Mouse (Mus musculus): ENCODE measurements around the gene Npas2. TPM values are rescaled to one million over a fixed set of nuclear protein-coding genes. Genes with fewer than 3 reads are reported as not detected.
A peak's percentile ranks its signal among the peaks of the same experiment; 100 is the strongest.

Npas2 gene
- polyA plus RNA-seq, 1 experiment from 2014 or later: 0.78 TPM

GRCm38 (mm10) chr1:39376726-39377240, 183.3 kb downstream of the Npas2 start:
- Histone ChIP-seq H3K36me3 (peaks cover 56% of the 10 kb centered on the region), H3K27ac (ENCODE audit: poor library complexity, severe bottlenecking) (no peak overlapping the region), H3K9me3 (replicated peaks) (no peaks in the 10 kb centered on the region), H3K9ac (no peak overlapping the region), H3K4me3 (no peak overlapping the region), H3K4me1 (replicated peaks) (peaks cover 6% of the 10 kb centered on the region; the same call in 1 of the 2 replicates), H3K4me2 (no peak overlapping the region), H3K27me3 (replicated peaks) (no peaks in the 10 kb centered on the region)
- 93% methylated on average over 9 of the region's 9 CpGs for WGBS
- no peak for ATAC-seq (ENCODE audit: insufficient number of reproducible peaks, low FRiP score)

- Histone ChIP-seq H3K4me1 (replicated peaks) (peaks cover 6% of the 10 kb centered on the region; the same call in 1 of the 2 replicates), H3K9ac (no peak overlapping the region), H3K27ac (ENCODE audit: poor library complexity, severe bottlenecking) (no peak overlapping the region), H3K36me3 (peaks cover 39% of the 10 kb centered on the region), H3K4me3 (no peak overlapping the region), H3K9me3 (replicated peaks) (no peaks in the 10 kb centered on the region), H3K27me3 (replicated peaks) (no peaks in the 10 kb centered on the region), H3K4me2 (no peak overlapping the region)
- no peak for ATAC-seq (ENCODE audit: insufficient number of reproducible peaks, low FRiP score)
- 84% methylated on average over 1 of the region's 1 CpGs for WGBS
Observed at GRCm38 (mm10) chr1:39378540-39378939, 185.0 kb downstream of the Npas2 start.

GRCm38 (mm10) chr1:39379021-39379420, 185.5 kb downstream of the Npas2 start:
- H3K27ac ChIP-seq (ENCODE audit: poor library complexity, severe bottlenecking): no peak overlapping the region
- no peak overlapping the region for H3K4me3 ChIP-seq
- ATAC-seq (ENCODE audit: insufficient number of reproducible peaks, low FRiP score): peak; percentile 38; the same call in 1 of the 2 replicates
- H3K36me3 ChIP-seq: peaks cover 36% of the 10 kb centered on the region
- 41% methylated on average over 5 of the region's 5 CpGs for WGBS
- H3K27me3 ChIP-seq (replicated peaks): no peaks in the 10 kb centered on the region
- no peak overlapping the region for H3K4me2 ChIP-seq
- H3K9ac ChIP-seq: no peak overlapping the region
- H3K9me3 ChIP-seq (replicated peaks): no peaks in the 10 kb centered on the region
- peaks cover 6% of the 10 kb centered on the region; the same call in 1 of the 2 replicates for H3K4me1 ChIP-seq (replicated peaks)

- H3K27me3 ChIP-seq (replicated peaks): no peaks in the 10 kb centered on the region
- H3K4me1 ChIP-seq (replicated peaks): peaks cover 6% of the 10 kb centered on the region; the same call in 1 of the 2 replicates
- ATAC-seq (ENCODE audit: insufficient number of reproducible peaks, low FRiP score): no peak
- H3K4me2 ChIP-seq: no peak overlapping the region
- no peak overlapping the region for H3K27ac ChIP-seq (ENCODE audit: poor library complexity, severe bottlenecking)
- WGBS: 82% methylated on average over 9 of the region's 9 CpGs
- no peak overlapping the region for H3K9ac ChIP-seq
- peaks cover 50% of the 10 kb centered on the region for H3K36me3 ChIP-seq
- no peak overlapping the region for H3K4me3 ChIP-seq
- H3K9me3 ChIP-seq (replicated peaks): no peaks in the 10 kb centered on the region
Observed at GRCm38 (mm10) chr1:39381017-39381416, 187.5 kb downstream of the Npas2 start.

GRCm38 (mm10) chr1:39384914-39385313, 191.4 kb downstream of the Npas2 start:
- H3K36me3 ChIP-seq: peaks cover 38% of the 10 kb centered on the region
- H3K4me3 ChIP-seq: no peak overlapping the region
- ATAC-seq (ENCODE audit: insufficient number of reproducible peaks, low FRiP score): no peak
- no peaks in the 10 kb centered on the region for H3K27me3 ChIP-seq (replicated peaks)
- H3K4me1 ChIP-seq (replicated peaks): no peaks in the 10 kb centered on the region; the same call in 1 of the 2 replicates
- no peak overlapping the region for H3K27ac ChIP-seq (ENCODE audit: poor library complexity, severe bottlenecking)
- H3K4me2 ChIP-seq: no peak overlapping the region
- peak overlapping the region; percentile 23; the same call in 1 of the 2 replicates for H3K9ac ChIP-seq
- 78% methylated on average over 9 of the region's 9 CpGs for WGBS
- H3K9me3 ChIP-seq (replicated peaks): no peaks in the 10 kb centered on the region

- no peaks in the 10 kb centered on the region for H3K9me3 ChIP-seq (replicated peaks)
- no peak for ATAC-seq (ENCODE audit: insufficient number of reproducible peaks, low FRiP score)
- WGBS: 63% methylated on average over 3 of the region's 3 CpGs
- no peaks in the 10 kb centered on the region; the same call in 1 of the 2 replicates for H3K4me1 ChIP-seq (replicated peaks)
- H3K4me2 ChIP-seq: no peak overlapping the region
- no peak overlapping the region for H3K9ac ChIP-seq
- peaks cover 29% of the 10 kb centered on the region for H3K36me3 ChIP-seq
- H3K27ac ChIP-seq (ENCODE audit: poor library complexity, severe bottlenecking): no peak overlapping the region
- H3K27me3 ChIP-seq (replicated peaks): no peaks in the 10 kb centered on the region
- H3K4me3 ChIP-seq: no peak overlapping the region
Observed at GRCm38 (mm10) chr1:39386456-39386855, 192.9 kb downstream of the Npas2 start.

- Histone ChIP-seq H3K27ac (ENCODE audit: poor library complexity, severe bottlenecking) (no peak overlapping the region), H3K9me3 (replicated peaks) (no peaks in the 10 kb centered on the region), H3K36me3 (peaks cover 35% of the 10 kb centered on the region), H3K27me3 (replicated peaks) (no peaks in the 10 kb centered on the region), H3K9ac (no peak overlapping the region), H3K4me3 (no peak overlapping the region), H3K4me2 (no peak overlapping the region), H3K4me1 (replicated peaks) (no peaks in the 10 kb centered on the region; the same call in 1 of the 2 replicates)
- no peak for ATAC-seq (ENCODE audit: insufficient number of reproducible peaks, low FRiP score)
- WGBS: 76% methylated on average over 4 of the region's 4 CpGs
Observed at GRCm38 (mm10) chr1:39387497-39387896, 194.0 kb downstream of the Npas2 start.

GRCm38 (mm10) chr1:39388163-39388562, 194.6 kb downstream of the Npas2 start:
- ATAC-seq (ENCODE audit: insufficient number of reproducible peaks, low FRiP score): no peak
- H3K9ac ChIP-seq: no peak overlapping the region
- H3K27me3 ChIP-seq (replicated peaks): no peaks in the 10 kb centered on the region
- H3K4me2 ChIP-seq: no peak overlapping the region
- H3K9me3 ChIP-seq (replicated peaks): no peaks in the 10 kb centered on the region
- H3K27ac ChIP-seq (ENCODE audit: poor library complexity, severe bottlenecking): no peak overlapping the region
- H3K4me1 ChIP-seq (replicated peaks): no peaks in the 10 kb centered on the region; the same call in 1 of the 2 replicates
- peaks cover 38% of the 10 kb centered on the region for H3K36me3 ChIP-seq
- 75% methylated on average over 2 of the region's 2 CpGs for WGBS
- H3K4me3 ChIP-seq: no peak overlapping the region

GRCm38 (mm10) chr1:39389338-39389737, 195.8 kb downstream of the Npas2 start:
- Histone ChIP-seq H3K4me3 (no peak overlapping the region), H3K9ac (no peak overlapping the region), H3K4me1 (replicated peaks) (no peaks in the 10 kb centered on the region; the same call in 1 of the 2 replicates), H3K4me2 (no peak overlapping the region), H3K36me3 (peaks cover 43% of the 10 kb centered on the region), H3K27ac (ENCODE audit: poor library complexity, severe bottlenecking) (no peak overlapping the region), H3K9me3 (replicated peaks) (no peaks in the 10 kb centered on the region), H3K27me3 (replicated peaks) (no peaks in the 10 kb centered on the region)
- no peak for ATAC-seq (ENCODE audit: insufficient number of reproducible peaks, low FRiP score)
- 59% methylated on average over 11 of the region's 11 CpGs for WGBS

- H3K9me3 ChIP-seq (replicated peaks): no peaks in the 10 kb centered on the region
- H3K9ac ChIP-seq: 0 out of 2 replicates have a peak overlapping the region, but pooled peaks have one; percentile 14
- H3K4me3 ChIP-seq: no peak overlapping the region
- no peaks in the 10 kb centered on the region; the same call in 1 of the 2 replicates for H3K4me1 ChIP-seq (replicated peaks)
- H3K27me3 ChIP-seq (replicated peaks): no peaks in the 10 kb centered on the region
- H3K4me2 ChIP-seq: no peak overlapping the region
- H3K27ac ChIP-seq (ENCODE audit: poor library complexity, severe bottlenecking): no peak overlapping the region
- 86% methylated on average over 6 of the region's 6 CpGs for WGBS
- H3K36me3 ChIP-seq: peaks cover 27% of the 10 kb centered on the region
- ATAC-seq (ENCODE audit: insufficient number of reproducible peaks, low FRiP score): no peak
Observed at GRCm38 (mm10) chr1:39391652-39392051, 198.1 kb downstream of the Npas2 start.

- ATAC-seq (ENCODE audit: insufficient number of reproducible peaks, low FRiP score): no peak
- H3K9me3 ChIP-seq (replicated peaks): peaks cover 2% of the 10 kb centered on the region; the same call in 1 of the 2 replicates
- no peaks in the 10 kb centered on the region; the same call in 1 of the 2 replicates for H3K4me1 ChIP-seq (replicated peaks)
- peaks cover 32% of the 10 kb centered on the region for H3K36me3 ChIP-seq
- no peak overlapping the region for H3K4me2 ChIP-seq
- no peaks in the 10 kb centered on the region for H3K27me3 ChIP-seq (replicated peaks)
- H3K27ac ChIP-seq (ENCODE audit: poor library complexity, severe bottlenecking): no peak overlapping the region
- 56% methylated on average over 3 of the region's 3 CpGs for WGBS
- H3K9ac ChIP-seq: 0 out of 2 replicates have a peak overlapping the region, but pooled peaks have one; percentile 14
- no peak overlapping the region for H3K4me3 ChIP-seq
Observed at GRCm38 (mm10) chr1:39392189-39392588, 198.7 kb downstream of the Npas2 start.
